Comparison of ENCODE assay signal across 8 mouse cellular contexts in the genomic region with DNA sequence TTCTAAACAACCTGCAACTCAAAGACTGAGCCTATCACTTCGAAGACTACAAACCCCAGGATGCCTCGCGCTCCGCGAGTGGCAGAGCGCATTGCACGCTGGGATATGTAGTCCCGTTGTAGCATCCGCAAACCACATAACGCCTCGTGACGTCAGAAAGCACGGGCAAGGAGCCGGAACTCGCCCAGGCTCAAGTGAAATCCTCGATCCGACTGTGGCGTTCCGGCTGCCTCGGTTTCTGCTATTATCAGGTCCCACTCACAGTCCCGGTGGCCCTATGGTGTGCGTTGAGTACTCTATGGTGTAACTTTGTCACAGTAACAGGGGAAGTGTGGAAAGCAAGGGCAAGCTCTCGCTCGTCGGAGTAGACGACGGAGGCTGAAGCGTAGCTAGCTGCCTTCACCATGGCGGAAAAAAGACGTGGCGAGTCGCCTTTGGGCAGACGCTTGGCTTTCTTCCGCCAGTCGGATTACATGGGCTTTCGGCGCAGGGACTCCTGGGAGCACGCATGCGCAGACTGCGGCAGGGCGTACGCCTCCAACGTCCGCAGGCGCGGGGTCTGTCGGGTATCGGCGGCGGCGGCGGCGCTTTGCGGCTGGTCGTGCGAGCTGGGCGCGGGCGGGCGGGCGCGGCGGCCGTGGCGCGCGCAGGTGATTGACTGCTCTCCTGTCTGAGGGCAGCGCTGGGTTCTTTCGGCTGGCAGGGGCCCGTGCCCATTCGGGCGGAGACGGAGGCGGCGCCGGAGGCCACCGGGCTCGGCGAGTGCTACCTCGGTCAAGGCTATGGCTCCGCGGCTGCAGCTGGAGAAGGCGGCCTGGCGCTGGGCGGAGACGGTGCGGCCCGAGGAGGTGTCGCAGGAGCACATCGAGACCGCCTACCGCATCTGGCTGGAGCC. TPM values are rescaled to one million over a fixed set of nuclear protein-coding genes. Genes with fewer than 3 reads are reported as not detected.
DNase-seq lines count a peak whose midpoint lies in the region; ATAC-seq and TF ChIP-seq lines count a peak whose summit lies in the region.

Gene Usp48, plus strand, starts transcription at position 155 of the 895 bp plus-strand sequence.

- intact Hi-C loops in heart, postnatal 25 days (cut with DNase I): no loop called here

- TF ChIP-seq POLR2A in lung, adult 2 months (IDR thresholded peaks at IDR 0.05; ENCODE audit: borderline replicate concordance, extremely low read depth, low read depth, low read length): peak; percentile 96

- peak; percentile 94 for ATAC-seq in forebrain, embryonic 15.5 days (replicated peaks)
- ATAC-seq in neutrophil, adult 5-6 weeks (ENCODE audit: extremely low read depth, insufficient number of reproducible peaks, low FRiP score, poor library complexity, severe bottlenecking): peak; percentile 95

- peaks cover 4% of the 10 kb centered on the region; the same call in 1 of the 2 replicates for H3K36me3 ChIP-seq in ES-E14 (ENCODE audit: control insufficient read depth, insufficient read depth, low read length, poor library complexity, severe bottlenecking)
- no peaks in the 10 kb centered on the region for H3K36me3 ChIP-seq in forebrain, embryonic 15.5 days

- peak; percentile 96 for DNase-seq in ES-E14 (ENCODE audit: low read depth, low spot score)
- DNase-seq in cerebellum, adult 11-12 months: peak; percentile 99
- peak; percentile 97 for DNase-seq in heart, postnatal 25 days (ENCODE audit: low spot score)
- peak; percentile 98 to 100 for DNase-seq in layer of hippocampus, adult 18-20 months (ENCODE audit: low spot score in 2 of 2)
- peak; percentile 97 for DNase-seq in lung, adult 2 months
- peak; percentile 98 to 99 for DNase-seq in thymus, adult 18-20 months

- under 1% methylated on average over 92 of the region's 92 CpGs for WGBS in forebrain, embryonic 15.5 days
- under 1% methylated on average over 92 of the region's 92 CpGs for WGBS in lung, adult 2 months

- peak within 1 kb of the TSS; percentile 98 for H3K9ac ChIP-seq in ES-E14 (ENCODE audit: insufficient read depth, low read depth, low read length, poor library complexity, severe bottlenecking)
- H3K9ac ChIP-seq in forebrain, embryonic 15.5 days (replicated peaks): peak within 1 kb of the TSS; percentile 81

- H3K27ac ChIP-seq in ES-E14 (ENCODE audit: insufficient read depth, low read depth, low read length, poor library complexity, severe bottlenecking): peak within 1 kb of the TSS; percentile 99
- H3K27ac ChIP-seq in forebrain, embryonic 15.5 days (replicated peaks): peak within 1 kb of the TSS; percentile 100

- no peak for TF ChIP-seq CTCF in lung, adult 2 months (IDR thresholded peaks at IDR 0.05; ENCODE audit: insufficient read depth, low read length)

- H3K4me1 ChIP-seq in ES-E14 (ENCODE audit: control insufficient read depth in 2 of 2, insufficient read depth in 2 of 2, low read length in 2 of 2, poor library complexity in 1 of 2): peaks cover 2 to 3% of the 10 kb centered on the region in 2 experiments; a peak in 2 of 4 replicates
- peaks cover 31% of the 10 kb centered on the region for H3K4me1 ChIP-seq in forebrain, embryonic 15.5 days
- peaks cover 2% of the 10 kb centered on the region; the same call in 1 of the 2 replicates for H3K4me1 ChIP-seq in lung, adult 2 months (ENCODE audit: control insufficient read depth, insufficient read depth, low read length)

- H3K4me3 ChIP-seq in ES-E14 (ENCODE audit: insufficient read depth in 1 of 2, low read depth in 1 of 2, low read length in 2 of 2, poor library complexity in 1 of 2, severe bottlenecking in 1 of 2): peak within 1 kb of the TSS; percentile 93 to 98
- H3K4me3 ChIP-seq in forebrain, embryonic 15.5 days: peak within 1 kb of the TSS; percentile 67
- H3K4me3 ChIP-seq in lung, adult 2 months (replicated peaks; ENCODE audit: extremely low read depth, low read depth, low read length): peak within 1 kb of the TSS; percentile 83

- no peaks in the 10 kb centered on the region for H3K27me3 ChIP-seq in forebrain, embryonic 15.5 days

- in situ Hi-C loops in ES-E14 (cut with MboI; ENCODE audit: low sequenced_read_pairs in 2 of 2, unreplicated experiment in 2 of 2): no loop called here

- H3K4me2 ChIP-seq in forebrain, embryonic 15.5 days (replicated peaks): peak within 1 kb of the TSS; percentile 79

- no peaks in the 10 kb centered on the region for H3K9me3 ChIP-seq in ES-E14 (ENCODE audit: control insufficient read depth, insufficient read depth, low read depth, low read length)
- no peaks in the 10 kb centered on the region for H3K9me3 ChIP-seq in forebrain, embryonic 15.5 days

TF ChIP-seq in ES-E14, 5 proteins besides CTCF, POLR2A, EP300 and RAD21:
- TF ChIP-seq MAFK (IDR thresholded peaks at IDR 0.05; ENCODE audit: insufficient read depth, low read depth, low read length) (no peak), HCFC1 (IDR thresholded peaks at IDR 0.05; ENCODE audit: borderline replicate concordance, insufficient read depth, low read length) (peak; percentile 99)

RNA-seq across cellular contexts. Expression of gene Usp48, which starts in this region (rescaled TPM):
- 161 and 173 TPM in 2 replicates for total RNA-seq in ES-E14 (2012; rRNA removed)
- 80.5 and 81.6 TPM in 2 replicates for polyA plus RNA-seq in forebrain, embryonic 15.5 days (2015; fragmentation: Nextera tagmentation; extraction: Ambion mirVana)
- total RNA-seq in heart, postnatal 25 days (2021): 10 to 100 TPM; 33.0 to 33.3 TPM
- total RNA-seq in layer of hippocampus, adult 18-20 months (2021): 100 to 1,000 TPM; 111 to 136 TPM
- 45.3 and 67.5 TPM in 2 replicates for polyA plus RNA-seq in lung, adult 2 months (2012; rRNA removed)
- 185 and 190 TPM in 2 replicates for total RNA-seq in neutrophil, adult 5-6 weeks (2017)

Comparison
In these comparisons a context has a peak if more than half of its experiments do, and no peak if none do; other contexts are left out.
1. Peak in every context shown above with its lines: DNase-seq, ATAC-seq, H3K4me3 ChIP-seq and H3K27ac ChIP-seq.